Mouse (Mus musculus) embryonic facial prominence, embryonic 12.5 days (tissue): ENCODE results near the gene Eml2. TPM values are rescaled to one million over a fixed set of nuclear protein-coding genes. Genes with fewer than 3 reads are reported as not detected.
A peak's percentile ranks its signal among the peaks of the same experiment; 100 is the strongest.

Experiments
- ATAC-seq: fragments of 200-750 bp; cut with Nextera tagmentation; 2 replicates; pipeline ENCODE4 v1.8.0; 2017; ENCODE audit not compliant: insufficient number of reproducible peaks, insufficient read depth, low FRiP score, low TSS enrichment
- H3K27ac ChIP-seq: fragments of 300-500 bp; sonication (generic); 2 replicates; pipeline ENCODE4 v1.5.1; 2016; ENCODE audit warnings: mild to moderate bottlenecking
- H3K27me3 ChIP-seq: fragments of 300-500 bp; sonication (generic); 2 replicates; pipeline ENCODE4 v1.6.1; 2016; ENCODE audit warnings: mild to moderate bottlenecking, moderate library complexity
- H3K36me3 ChIP-seq: fragments of 300-500 bp; sonication (generic); 2 replicates; pipeline ENCODE4 v1.6.1; 2016; ENCODE audit warnings: mild to moderate bottlenecking
- H3K4me1 ChIP-seq: fragments of 300-500 bp; sonication (generic); 2 replicates; pipeline ENCODE4 v1.6.1; 2016
- H3K4me2 ChIP-seq: fragments of 300-500 bp; sonication (generic); replicated peaks from 2 replicates; pipeline ENCODE4 v1.6.1; 2016; ENCODE audit warnings: mild to moderate bottlenecking, moderate library complexity
- H3K4me3 ChIP-seq: fragments of 300-500 bp; sonication (generic); 2 replicates; pipeline ENCODE4 v1.5.1; 2016; ENCODE audit warnings: mild to moderate bottlenecking
- H3K9ac ChIP-seq: fragments of 300-500 bp; sonication (generic); 2 replicates; pipeline ENCODE4 v1.6.1; 2016; ENCODE audit warnings: mild to moderate bottlenecking, moderate library complexity
- H3K9me3 ChIP-seq: fragments of 300-500 bp; sonication (generic); 2 replicates; pipeline ENCODE4 v1.6.1; 2016; ENCODE audit warnings: mild to moderate bottlenecking, moderate library complexity
- WGBS: fragments of 180-500 bp; shearing (Covaris S2); methylation state at CpG from one replicate; pipeline ENCODE4 v1.1.7; 2016; 5-methylcytosine and 5-hydroxymethylcytosine counted together
- polyA plus RNA-seq: library from polyadenylated mRNA; unstranded; fragments of >200 nt; fragmentation: Nextera tagmentation; extraction: Ambion mirVana; gene quantifications from 2 replicates; pipeline ENCODE4 v1.2.1, GENCODE M21; 2016

The Eml2 gene
- polyA plus RNA-seq, 1 experiment from 2014 or later, result 4.9 TPM

DNA sequence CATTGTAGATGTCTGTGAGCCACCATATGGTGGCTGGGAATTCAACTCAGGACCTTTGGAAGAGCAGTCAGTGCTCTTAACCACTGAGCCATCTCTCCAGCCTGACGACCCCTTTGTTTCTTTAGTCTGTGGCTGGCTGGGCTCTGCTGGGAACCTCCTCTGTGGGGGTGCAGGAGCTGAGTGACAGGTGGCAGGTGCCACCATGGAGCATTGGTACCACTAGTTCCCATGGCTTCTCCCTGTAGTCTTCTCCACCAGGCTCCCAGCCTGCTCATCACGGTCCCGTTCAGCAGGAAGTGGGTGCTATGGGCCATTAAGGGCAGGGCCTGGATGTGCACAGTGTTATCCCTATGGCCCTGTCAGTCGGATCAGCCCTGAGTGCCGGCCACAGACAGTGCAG is 58.4 kb downstream of the Eml2 start:
- Histone ChIP-seq H3K27ac (no peak overlapping the region), H3K9me3 (no peaks in the 10 kb centered on the region), H3K27me3 (no peaks in the 10 kb centered on the region), H3K9ac (no peak overlapping the region), H3K36me3 (peaks cover 8% of the 10 kb centered on the region; the same call in 1 of the 2 replicates), H3K4me2 (no peak overlapping the region), H3K4me1 (peaks cover 3% of the 10 kb centered on the region; the same call in 1 of the 2 replicates), H3K4me3 (no peak overlapping the region)
- 79% methylated on average over 5 of the region's 5 CpGs for WGBS
- ATAC-seq, result no peak

DNA sequence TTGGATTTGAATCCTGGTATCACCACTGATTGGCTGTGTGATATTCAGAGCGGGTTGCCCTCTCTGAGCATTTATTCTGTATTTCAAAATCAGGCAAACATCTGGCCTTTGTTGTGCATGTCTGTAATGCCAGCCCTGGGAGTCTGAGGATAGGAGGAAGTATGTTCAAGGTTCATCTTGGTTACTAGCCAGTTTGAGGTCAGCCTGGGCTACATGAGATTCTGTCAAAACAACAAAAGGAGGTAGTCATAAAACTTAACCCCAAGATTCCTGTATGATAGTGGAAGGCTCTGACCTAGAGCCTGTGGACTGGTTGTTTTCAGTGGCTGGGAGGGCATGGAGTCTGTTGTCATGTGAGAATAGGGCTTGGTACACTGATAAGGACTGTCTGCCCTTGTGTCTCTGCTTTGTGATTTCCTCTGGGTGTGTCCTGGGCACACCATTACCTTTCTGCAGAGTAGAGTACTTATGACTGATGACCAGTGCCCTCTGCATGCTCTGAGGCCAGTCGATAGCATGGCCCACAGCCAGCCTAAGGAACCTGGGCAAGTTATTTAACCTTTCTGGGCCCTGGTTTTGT is 59.0 kb downstream of the Eml2 start:
- Histone ChIP-seq H3K9ac (no peak overlapping the region), H3K36me3 (peaks cover 8% of the 10 kb centered on the region; the same call in 1 of the 2 replicates), H3K9me3 (no peaks in the 10 kb centered on the region), H3K27ac (no peak overlapping the region), H3K27me3 (no peaks in the 10 kb centered on the region), H3K4me3 (no peak overlapping the region), H3K4me2 (no peak overlapping the region), H3K4me1 (0 out of 2 replicates have a peak, but pooled peaks cover 2% of the 10 kb centered on the region)
- 86% methylated on average over 2 of the region's 2 CpGs for WGBS
- ATAC-seq, result no peak

DNA sequence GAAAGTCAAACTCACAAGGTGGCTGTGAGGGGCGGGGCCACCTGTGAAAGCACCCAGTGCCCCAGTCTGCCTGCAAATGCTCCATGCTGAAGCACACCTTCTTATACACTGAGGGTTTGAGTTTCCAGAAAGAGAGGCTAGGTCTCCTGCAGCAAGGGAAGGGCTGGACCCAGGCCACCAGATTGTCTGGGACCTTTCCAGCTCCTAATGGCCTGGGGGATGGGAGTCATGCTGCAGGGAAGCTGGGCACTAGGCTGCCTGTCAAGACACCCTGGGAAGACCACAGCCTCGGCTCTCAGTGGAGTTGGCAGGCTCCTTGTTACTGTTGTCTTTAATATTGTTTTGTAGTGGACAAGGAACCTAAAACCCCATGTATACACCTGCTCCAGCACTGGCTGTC is 60.2 kb downstream of the Eml2 start:
- Histone ChIP-seq H3K9ac (no peak overlapping the region), H3K4me2 (no peak overlapping the region), H3K27ac (no peak overlapping the region), H3K36me3 (peaks cover 2% of the 10 kb centered on the region; the same call in 1 of the 2 replicates), H3K4me3 (no peak overlapping the region), H3K27me3 (no peaks in the 10 kb centered on the region), H3K4me1 (no peaks in the 10 kb centered on the region), H3K9me3 (no peaks in the 10 kb centered on the region)
- WGBS, result 70% methylated on average over 2 of the region's 2 CpGs
- no peak for ATAC-seq

DNA sequence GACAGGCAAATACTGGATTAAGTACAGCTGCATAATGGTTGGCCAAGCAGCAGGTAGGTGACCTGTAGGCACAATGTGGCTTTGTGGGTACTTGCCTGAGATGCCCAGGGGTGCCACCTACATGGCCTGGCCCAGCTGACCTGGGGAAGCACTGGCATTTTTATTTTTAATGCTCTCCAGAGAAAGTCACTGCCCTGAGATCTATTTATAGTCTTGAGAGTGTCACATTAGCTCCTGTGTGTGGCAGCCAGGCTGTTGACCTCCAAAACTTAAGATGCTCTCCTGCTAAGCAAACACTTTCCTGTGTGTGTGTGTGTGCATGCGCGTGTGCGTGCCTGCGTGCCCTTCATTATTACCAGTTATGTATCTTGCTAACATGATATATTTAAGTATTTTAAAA is 62.1 kb downstream of the Eml2 start:
- no peak overlapping the region for H3K4me2 ChIP-seq
- no peak overlapping the region for H3K4me3 ChIP-seq
- H3K36me3 ChIP-seq, result no peaks in the 10 kb centered on the region; the same call in 1 of the 2 replicates
- no peak for ATAC-seq
- no peaks in the 10 kb centered on the region for H3K4me1 ChIP-seq
- no peak overlapping the region for H3K9ac ChIP-seq
- 100% methylated on average over 4 of the region's 4 CpGs for WGBS
- H3K27ac ChIP-seq, result no peak overlapping the region
- no peaks in the 10 kb centered on the region for H3K27me3 ChIP-seq
- no peaks in the 10 kb centered on the region for H3K9me3 ChIP-seq

DNA sequence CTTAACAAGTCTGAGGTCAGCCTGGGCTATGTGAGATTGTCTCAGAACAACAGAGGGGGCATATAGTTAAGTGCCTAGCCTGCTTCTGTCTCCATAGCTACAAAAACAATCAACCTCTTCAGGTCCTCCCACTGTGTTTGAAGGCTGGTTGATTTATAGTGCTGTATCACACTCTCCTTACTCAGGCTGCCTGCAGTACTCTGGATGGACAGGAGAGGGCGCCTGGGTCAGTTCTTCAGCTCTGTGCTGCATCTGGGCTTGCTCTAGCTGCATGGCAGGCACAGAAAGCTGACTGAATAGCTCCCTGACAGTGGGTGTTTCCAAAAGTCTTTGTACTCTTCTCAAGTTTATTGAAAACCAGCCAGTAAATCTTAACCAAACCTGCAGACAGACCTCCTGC is 63.2 kb downstream of the Eml2 start:
- WGBS, result 0% methylated on average over 1 of the region's 1 CpGs
- H3K27me3 ChIP-seq, result no peaks in the 10 kb centered on the region
- no peak overlapping the region for H3K4me2 ChIP-seq
- H3K36me3 ChIP-seq, result no peaks in the 10 kb centered on the region
- no peaks in the 10 kb centered on the region for H3K9me3 ChIP-seq
- no peak overlapping the region for H3K27ac ChIP-seq
- H3K4me1 ChIP-seq, result no peaks in the 10 kb centered on the region
- H3K9ac ChIP-seq, result no peak overlapping the region
- ATAC-seq, result 0 out of 2 replicates have a peak, but pooled peaks have one; percentile 76
- no peak overlapping the region for H3K4me3 ChIP-seq

DNA sequence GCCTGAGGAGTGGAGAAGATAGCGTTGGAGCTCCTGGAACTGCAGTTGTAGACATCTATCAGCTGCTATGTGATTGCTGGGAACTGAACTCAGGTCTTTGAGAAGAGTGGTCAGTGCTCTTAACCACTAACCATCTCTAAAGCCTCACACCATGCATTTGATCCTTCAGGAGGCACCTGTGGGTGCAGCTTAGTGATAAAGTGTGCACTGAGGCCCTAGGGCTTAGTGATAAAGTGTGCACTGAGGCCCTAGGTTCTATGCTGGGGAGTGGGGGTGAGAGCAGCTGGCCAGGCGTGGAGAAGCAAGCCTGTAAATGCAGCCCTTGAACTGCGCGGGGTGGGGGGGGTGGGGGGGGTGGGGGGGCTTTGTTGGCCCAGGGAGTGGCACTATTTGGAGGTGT is 63.8 kb downstream of the Eml2 start:
- no peak overlapping the region for H3K4me2 ChIP-seq
- no peak for ATAC-seq
- no peaks in the 10 kb centered on the region for H3K4me1 ChIP-seq
- no peak overlapping the region for H3K27ac ChIP-seq
- peaks cover 4% of the 10 kb centered on the region; the same call in 1 of the 2 replicates for H3K36me3 ChIP-seq
- no peaks in the 10 kb centered on the region for H3K9me3 ChIP-seq
- 75% methylated on average over 4 of the region's 4 CpGs for WGBS
- H3K9ac ChIP-seq, result no peak overlapping the region
- no peak overlapping the region for H3K4me3 ChIP-seq
- H3K27me3 ChIP-seq, result no peaks in the 10 kb centered on the region

DNA sequence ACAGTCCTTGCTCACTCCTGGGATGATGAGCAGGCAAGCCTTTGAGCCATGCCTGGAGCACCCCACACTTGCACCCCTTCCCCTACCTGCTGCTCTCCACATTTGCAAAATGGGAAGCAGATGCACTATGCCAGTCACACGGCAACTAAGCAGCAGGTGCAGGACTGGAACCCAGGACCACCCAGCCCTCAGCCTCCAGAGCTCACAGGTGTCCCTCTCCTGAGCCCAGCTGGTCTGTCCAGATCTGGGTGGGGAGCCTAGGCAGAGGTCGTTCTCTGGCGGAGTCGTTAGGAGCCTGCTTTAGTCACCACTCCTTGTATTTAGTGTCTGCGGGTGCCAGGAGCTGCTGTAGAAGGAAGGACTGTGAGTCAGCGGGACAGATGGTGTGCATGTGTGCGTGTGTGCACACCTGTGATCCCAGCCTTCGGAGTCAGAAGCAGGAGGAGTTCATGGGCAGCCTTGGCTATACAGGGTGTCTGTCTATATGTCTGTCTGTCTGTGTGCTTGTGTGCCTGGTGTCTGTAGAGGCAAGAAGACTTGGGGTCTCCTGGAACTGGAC is 64.8 kb downstream of the Eml2 start:
- no peak for ATAC-seq
- Histone ChIP-seq H3K27me3 (no peaks in the 10 kb centered on the region), H3K4me2 (no peak overlapping the region), H3K4me1 (no peaks in the 10 kb centered on the region), H3K4me3 (no peak overlapping the region), H3K27ac (no peak overlapping the region), H3K36me3 (peaks cover 10% of the 10 kb centered on the region; the same call in 1 of the 2 replicates), H3K9ac (no peak overlapping the region), H3K9me3 (no peaks in the 10 kb centered on the region)
- 88% methylated on average over 8 of the region's 8 CpGs for WGBS

DNA sequence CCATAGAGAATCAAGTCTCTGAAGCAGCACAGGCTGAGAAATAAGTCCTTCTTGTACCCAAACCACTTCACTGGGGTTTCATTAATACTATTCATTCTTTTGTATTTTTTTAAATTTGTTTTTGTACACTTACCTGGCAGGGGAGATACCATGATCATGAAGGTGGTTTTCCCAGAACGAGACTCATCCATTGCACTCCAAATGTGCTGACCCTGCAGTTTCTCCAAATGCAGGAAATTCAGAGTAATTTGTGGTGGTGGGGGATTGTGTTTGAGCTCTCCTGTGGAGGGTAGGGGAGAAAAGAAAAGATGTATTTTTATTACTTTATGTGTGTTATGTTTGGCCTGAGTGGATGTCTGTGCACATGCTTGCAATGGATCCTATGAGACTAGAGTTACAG is 65.8 kb downstream of the Eml2 start:
- no peak overlapping the region for H3K27ac ChIP-seq
- WGBS, result 85% methylated on average over 1 of the region's 1 CpGs
- H3K9ac ChIP-seq, result no peak overlapping the region

DNA sequence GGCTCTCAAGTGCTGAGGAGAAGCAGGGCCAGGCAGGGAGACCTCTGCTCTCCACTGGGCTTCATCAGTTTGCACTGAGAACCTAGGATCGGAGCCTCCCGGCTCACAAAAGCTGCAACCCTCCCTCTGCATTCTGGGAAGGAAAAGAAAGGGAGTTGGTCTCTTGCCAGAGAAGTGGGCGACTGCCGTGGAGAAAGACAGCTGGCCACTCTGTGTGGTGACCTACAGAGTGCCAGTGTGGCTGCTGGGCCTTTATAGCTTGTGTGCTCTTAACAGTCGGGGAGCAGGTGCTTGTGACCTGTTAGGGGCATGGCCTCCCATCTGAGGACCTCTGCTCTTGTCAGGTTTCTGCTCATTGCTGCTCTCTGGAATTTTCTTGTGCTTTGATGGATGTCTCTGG is 67.6 kb downstream of the Eml2 start:
- Histone ChIP-seq H3K4me3 (no peak overlapping the region), H3K27ac (no peak overlapping the region), H3K4me1 (no peaks in the 10 kb centered on the region), H3K9me3 (no peaks in the 10 kb centered on the region), H3K27me3 (no peaks in the 10 kb centered on the region), H3K36me3 (peaks cover 18% of the 10 kb centered on the region), H3K9ac (no peak overlapping the region), H3K4me2 (no peak overlapping the region)
- ATAC-seq, result no peak
- WGBS, result 84% methylated on average over 5 of the region's 5 CpGs

More for the DNA sequence above, 65.8 kb downstream of the Eml2 start:
- Histone ChIP-seq H3K36me3 (peaks cover 10% of the 10 kb centered on the region; the same call in 1 of the 2 replicates), H3K4me3 (no peak overlapping the region), H3K9me3 (no peaks in the 10 kb centered on the region), H3K4me1 (no peaks in the 10 kb centered on the region), H3K4me2 (no peak overlapping the region), H3K27me3 (no peaks in the 10 kb centered on the region)
- no peak for ATAC-seq

DNA sequence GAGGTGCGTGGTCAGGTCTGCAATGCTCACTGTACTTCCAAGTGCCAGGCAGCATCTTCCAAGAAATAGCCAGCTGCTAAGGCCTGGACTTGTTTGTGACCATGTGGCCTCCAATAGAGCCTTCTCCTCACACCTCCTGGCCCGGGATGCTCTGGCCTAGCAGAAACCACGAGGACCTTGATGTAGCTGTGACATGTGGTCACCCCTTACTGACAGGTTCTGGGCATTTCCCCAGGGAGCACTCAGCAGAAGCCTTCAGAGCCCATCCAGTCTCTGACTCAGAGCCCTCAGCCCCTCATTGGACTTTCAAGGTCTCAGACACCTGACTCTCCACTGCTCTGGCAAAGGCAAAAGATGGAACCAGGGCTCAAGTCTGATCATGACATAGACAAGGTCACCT is 68.9 kb downstream of the Eml2 start:
- Histone ChIP-seq H3K9me3 (no peaks in the 10 kb centered on the region), H3K4me3 (no peak overlapping the region), H3K4me1 (no peaks in the 10 kb centered on the region), H3K36me3 (peaks cover 18% of the 10 kb centered on the region), H3K27me3 (no peaks in the 10 kb centered on the region), H3K4me2 (no peak overlapping the region), H3K27ac (no peak overlapping the region), H3K9ac (no peak overlapping the region)
- no peak for ATAC-seq
- WGBS, result 91% methylated on average over 3 of the region's 3 CpGs

DNA sequence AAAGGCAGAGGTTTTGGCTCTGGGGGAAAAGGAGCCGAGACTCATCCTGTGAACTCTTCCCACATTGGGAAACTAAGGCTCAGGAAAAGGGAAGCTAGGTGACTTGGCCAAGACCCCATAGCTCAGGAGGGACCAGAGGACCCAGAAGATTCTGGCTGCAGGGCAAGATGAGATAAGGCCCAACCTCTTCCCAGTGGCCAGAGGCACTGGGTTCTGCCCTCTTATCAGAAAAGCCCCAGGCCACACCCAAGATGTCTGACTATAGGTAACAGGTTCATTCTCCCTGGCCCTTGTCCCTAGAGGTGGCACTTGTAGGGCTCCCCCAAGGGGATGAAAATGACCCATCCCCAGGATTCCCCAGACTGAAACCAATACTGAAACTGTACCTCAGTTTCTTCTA is 70.6 kb downstream of the Eml2 start:
- no peaks in the 10 kb centered on the region for H3K27me3 ChIP-seq
- H3K27ac ChIP-seq, result no peak overlapping the region
- WGBS, result 88% methylated on average over 1 of the region's 1 CpGs
- H3K4me1 ChIP-seq, result no peaks in the 10 kb centered on the region
- H3K36me3 ChIP-seq, result peaks cover 18% of the 10 kb centered on the region
- no peak for ATAC-seq
- no peak overlapping the region for H3K4me2 ChIP-seq
- no peak overlapping the region for H3K4me3 ChIP-seq
- no peaks in the 10 kb centered on the region for H3K9me3 ChIP-seq
- H3K9ac ChIP-seq, result no peak overlapping the region

DNA sequence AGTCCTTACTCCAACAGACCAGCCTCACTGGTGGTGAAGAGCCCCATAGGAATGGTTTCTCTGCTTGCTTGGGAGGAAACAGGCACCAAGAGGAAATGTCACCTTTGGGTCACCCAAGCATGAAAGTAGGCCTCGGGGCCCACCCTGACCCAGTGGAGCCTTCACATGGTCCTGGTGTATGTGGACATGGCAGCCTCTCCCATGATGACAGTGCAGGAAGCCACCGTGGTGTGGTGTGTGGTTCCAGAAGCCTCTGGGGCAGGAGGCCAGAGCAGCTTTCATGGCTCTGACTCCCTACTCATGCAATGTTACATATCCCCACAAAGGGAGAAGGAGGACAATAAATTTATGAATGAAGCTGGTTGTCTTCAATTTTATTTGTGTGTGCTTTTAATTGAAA is 71.3 kb downstream of the Eml2 start:
- 94% methylated on average over 2 of the region's 2 CpGs for WGBS
- H3K4me3 ChIP-seq, result no peak overlapping the region
- peaks cover 18% of the 10 kb centered on the region for H3K36me3 ChIP-seq
- H3K9ac ChIP-seq, result no peak overlapping the region
- no peaks in the 10 kb centered on the region for H3K27me3 ChIP-seq
- no peak for ATAC-seq
- no peak overlapping the region for H3K4me2 ChIP-seq
- no peak overlapping the region for H3K27ac ChIP-seq
- no peaks in the 10 kb centered on the region for H3K9me3 ChIP-seq
- H3K4me1 ChIP-seq, result no peaks in the 10 kb centered on the region
